Mouse (Mus musculus) kidney, adult 9 months (tissue): Measurements from ENCODE around the gene Olfr127.
"Not testable (repeated sequence)": the region's sequence is repeated elsewhere in the genome, so short reads cannot be mapped to it uniquely, and the experiment has no call there.

Experiments
- DNase-seq: peaks from one replicate; pipeline ENCODE4 v3.0.0; 2022

The Olfr127 gene

DNA sequence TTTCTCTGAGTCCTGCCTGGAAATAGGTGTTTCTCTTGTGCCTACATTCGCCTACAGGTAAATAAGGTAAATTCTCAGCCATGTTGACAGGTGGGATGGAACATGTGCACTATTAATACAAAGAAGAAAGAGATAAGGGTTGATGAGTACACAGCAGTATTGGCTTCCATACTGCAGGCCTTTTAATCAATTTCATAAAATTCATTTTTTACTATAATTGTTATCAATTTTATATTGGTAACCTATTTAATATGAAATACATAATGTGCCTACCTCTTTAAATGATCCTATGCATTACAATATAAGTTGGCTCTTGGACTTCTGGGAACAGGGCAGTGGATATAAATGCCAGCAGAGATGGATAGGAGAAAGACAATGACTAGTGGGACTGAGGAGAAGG lies at the start of gene Olfr127:
TSS of gene Olfr127 (plus strand) at position 301 of the 400 bp plus-strand sequence.
- no peak for DNase-seq

DNA sequence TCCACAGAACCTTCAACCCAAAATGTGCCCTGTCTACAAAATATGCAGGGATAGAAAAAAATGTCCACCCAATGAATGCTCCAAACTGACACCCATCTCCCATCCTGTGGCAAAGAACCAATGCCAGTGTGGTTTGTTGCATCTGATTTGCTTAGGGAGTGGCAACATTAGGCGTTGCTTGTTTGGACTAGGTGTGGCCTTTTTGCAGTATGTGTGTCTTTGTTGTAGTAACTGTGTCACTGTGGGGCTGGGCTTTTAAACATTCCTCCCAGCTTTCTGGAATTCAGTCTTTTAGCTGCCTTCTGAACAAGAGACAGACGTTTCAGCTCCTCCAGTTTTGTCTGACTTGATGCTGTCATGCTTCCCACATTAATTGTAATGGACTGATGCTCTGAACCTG lies 36.3 kb upstream of the Olfr127 start:
- DNase-seq = no peak

DNA sequence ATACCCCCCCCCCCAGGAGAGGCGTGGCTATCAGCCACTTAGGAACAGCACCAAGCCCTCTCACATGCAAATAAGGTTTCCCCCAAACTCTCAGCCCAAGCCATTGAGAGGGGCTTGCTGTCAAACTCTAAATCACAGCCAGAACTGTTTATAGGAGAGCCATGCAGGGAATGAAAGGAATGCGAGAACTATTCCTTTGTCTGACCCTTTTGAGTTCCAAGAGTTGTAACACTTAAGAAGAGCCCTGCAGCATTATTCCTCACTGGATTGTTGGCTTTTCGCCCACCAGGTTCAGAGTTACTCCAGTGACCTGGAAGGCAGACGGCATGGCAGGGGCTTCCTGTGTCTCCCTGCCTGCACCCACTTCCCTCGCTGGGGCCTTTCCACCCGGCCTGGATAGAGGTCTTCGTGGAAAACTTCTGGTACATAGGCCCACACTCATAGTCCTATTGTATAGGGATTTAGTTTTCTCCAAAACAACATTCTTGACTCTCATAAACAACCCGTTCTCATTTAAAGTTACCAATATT lies 30.5 kb upstream of the Olfr127 start:
- DNase-seq = no peak

DNA sequence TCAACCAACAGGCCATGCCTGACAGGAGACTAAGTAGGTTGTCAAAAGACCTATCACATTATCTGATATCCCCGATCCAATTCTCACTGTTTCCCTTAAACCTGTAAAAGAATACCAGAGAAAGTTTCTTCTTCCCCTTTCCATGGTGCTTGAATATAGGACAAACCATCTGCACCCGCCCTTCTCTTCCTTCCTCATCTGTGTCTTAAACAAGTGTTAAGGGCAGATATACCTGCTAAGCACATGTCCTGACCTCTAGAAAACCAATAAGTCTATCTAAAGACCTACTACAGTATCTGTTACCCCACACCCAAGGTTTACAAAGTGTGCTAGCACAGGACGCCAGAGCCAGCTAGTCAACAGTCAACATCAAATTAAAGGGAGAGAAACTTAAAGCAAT lies 26.4 kb upstream of the Olfr127 start:
- no peak for DNase-seq

DNA sequence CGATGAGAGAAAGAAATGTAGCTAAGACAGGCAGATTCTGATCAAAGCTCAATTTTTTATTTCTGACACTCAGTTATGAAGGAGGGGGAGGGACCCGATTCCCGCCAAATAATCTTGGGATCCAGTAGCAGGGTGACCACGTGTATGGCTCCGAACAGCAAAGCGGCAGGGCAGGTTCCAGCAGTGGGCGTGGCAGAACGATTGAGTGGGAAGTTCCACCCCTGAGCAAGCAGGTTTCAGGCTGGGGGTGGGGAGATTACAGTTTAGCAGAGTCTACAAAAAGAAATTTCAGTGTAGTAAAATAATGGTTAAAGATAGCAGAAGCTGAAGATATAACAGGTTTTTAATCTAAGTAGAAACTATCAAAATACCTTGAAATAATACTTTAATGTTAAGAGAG lies 6.6 kb downstream of the Olfr127 start:
- not testable (repeated sequence) for DNase-seq

DNA sequence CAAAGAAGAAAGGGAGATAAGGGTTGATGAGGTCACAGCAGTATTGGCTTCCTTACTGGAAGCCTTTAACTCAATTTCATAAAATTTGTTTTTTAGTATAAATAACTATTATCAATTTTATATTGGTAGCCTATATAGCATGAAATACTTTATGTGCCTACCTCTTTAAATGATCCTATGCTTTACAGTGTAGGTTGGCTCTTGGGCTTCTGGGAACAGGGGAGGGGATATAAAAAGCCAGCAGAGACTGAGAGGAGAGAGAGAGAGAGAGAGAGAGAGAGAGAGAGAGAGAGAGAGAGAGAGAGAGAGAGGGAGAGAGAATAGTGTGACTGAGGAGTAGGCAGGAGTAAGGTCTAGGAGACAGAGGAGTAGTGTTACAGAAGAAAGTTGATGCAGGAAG lies 20.0 kb downstream of the Olfr127 start, which contains the start of gene Olfr128:
TSS of gene Olfr128 (plus strand) at position 301 of the 400 bp plus-strand sequence.
- no peak for DNase-seq

DNA sequence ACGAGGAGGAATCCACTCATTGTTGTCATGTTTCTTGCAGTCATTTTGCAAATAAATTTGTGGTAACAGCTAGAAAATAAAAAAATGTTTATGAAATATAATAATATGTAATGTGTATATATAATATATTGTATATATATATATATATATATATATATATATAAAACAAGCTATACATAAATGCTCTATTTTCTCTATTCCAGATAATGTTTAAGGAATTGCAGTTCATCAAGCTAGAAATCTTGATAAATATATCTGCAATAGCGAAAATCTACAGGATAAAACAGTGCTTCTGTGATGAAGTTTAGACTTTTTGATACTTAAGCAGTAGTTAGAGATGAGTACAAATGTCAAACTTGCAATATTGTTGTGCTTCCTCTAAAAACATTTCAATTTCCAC lies 52.7 kb downstream of the Olfr127 start, which contains the start of gene Olfr761:
TSS of gene Olfr761 (minus strand) at position 101 of the 400 bp plus-strand sequence.
- no peak for DNase-seq
